Mouse (Mus musculus): ENCODE measurements around the gene Sh3d21. TPM values are rescaled to one million over a fixed set of nuclear protein-coding genes. Genes with fewer than 3 reads are reported as not detected.
A peak's percentile ranks its signal among the peaks of the same experiment; 100 is the strongest.

Sh3d21 gene
- polyA plus RNA-seq, 2 experiments: 8.5 to 10.9 TPM

DNA sequence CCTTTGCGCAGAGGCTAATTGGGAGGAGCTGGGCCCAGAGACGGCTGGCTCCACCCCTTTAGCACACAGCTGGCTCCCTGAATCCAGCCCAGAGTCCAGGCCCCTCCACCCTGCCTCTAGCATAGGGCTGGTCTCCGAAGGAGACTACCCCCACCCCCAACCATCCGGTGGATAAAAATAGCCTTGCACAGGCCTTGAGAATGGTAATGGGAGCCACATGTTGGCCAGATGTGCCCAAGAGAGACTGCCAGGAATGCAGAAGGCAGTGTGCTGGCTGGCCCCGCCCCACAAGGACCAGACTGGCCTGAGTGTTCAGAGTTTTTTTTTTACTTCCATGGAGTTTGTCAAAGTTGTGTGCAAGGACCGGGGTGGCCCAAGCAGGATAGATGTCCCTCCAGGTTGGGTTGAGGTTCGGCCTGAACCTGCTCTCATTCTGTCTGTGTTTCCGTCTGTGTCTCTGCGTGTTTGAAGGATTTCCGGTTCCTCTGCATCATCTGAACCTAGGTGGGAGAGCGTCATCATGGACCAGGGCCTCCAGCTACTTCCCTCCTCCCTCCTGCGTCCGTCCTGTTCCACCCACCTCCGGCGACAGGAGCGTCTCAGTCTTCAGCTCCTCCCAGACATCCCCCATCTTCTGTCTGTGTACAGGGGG is 12.9 kb downstream of the Sh3d21 start:
- peak overlapping the region; percentile 98 for H3K4me2 ChIP-seq (replicated peaks; ENCODE audit: low read depth, low read length, severe bottlenecking)
- peaks cover 34% of the 10 kb centered on the region for H3K36me3 ChIP-seq (ENCODE audit: control insufficient read depth, insufficient read depth, low read length)
- 2% methylated on average over 16 of the region's 16 CpGs for WGBS
- no peaks in the 10 kb centered on the region for H3K27me3 ChIP-seq (ENCODE audit: control insufficient read depth, insufficient read depth, low read length)
- H3K9me3 ChIP-seq (ENCODE audit: control insufficient read depth, low read length): no peaks in the 10 kb centered on the region
- peak overlapping the region; percentile 36; the same call in 1 of the 2 replicates for H3K9ac ChIP-seq (ENCODE audit: low read depth, low read length, severe bottlenecking)
- peak overlapping the region; percentile 94 for H3K27ac ChIP-seq (replicated peaks; ENCODE audit: low read depth, low read length)
- peak overlapping the region; percentile 72 for H3K4me3 ChIP-seq (replicated peaks; ENCODE audit: low read length)
- H3K4me1 ChIP-seq (ENCODE audit: control insufficient read depth, insufficient read depth, low read length): peaks cover 42% of the 10 kb centered on the region
- peak; percentile 96 for DNase-seq (ENCODE audit: low spot score)
- peak; percentile 88 for ATAC-seq (ENCODE audit: low FRiP score, low read depth)
- TF ChIP-seq POLR2A (IDR thresholded peaks at IDR 0.05; ENCODE audit: borderline replicate concordance, extremely low read depth, insufficient read depth, insufficient read length): no peak

DNA sequence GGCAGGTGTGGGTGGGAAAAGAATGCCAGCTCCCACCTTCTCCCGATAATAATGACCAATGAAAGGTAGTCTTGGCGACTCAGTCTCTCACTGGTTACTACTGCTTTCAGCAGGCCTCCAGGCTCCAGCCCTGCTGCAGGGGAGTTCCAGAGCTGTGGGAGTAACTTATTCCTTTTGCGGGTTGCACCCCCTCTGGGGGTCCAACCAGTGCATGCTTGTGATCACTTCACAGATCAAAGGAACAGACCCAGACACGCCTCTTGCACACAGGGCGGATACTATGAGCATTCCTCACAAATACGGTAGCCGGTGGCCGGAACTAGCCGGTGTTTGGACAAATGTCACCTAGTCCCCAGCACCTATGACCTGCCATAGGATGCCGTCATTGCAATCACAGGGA is 13.5 kb downstream of the Sh3d21 start:
- Histone ChIP-seq H3K27me3 (ENCODE audit: control insufficient read depth, insufficient read depth, low read length) (no peaks in the 10 kb centered on the region), H3K9me3 (ENCODE audit: control insufficient read depth, low read length) (no peaks in the 10 kb centered on the region), H3K9ac (ENCODE audit: low read depth, low read length, severe bottlenecking) (peak overlapping the region; percentile 75), H3K4me2 (replicated peaks; ENCODE audit: low read depth, low read length, severe bottlenecking) (peak overlapping the region; percentile 98), H3K27ac (replicated peaks; ENCODE audit: low read depth, low read length) (peak overlapping the region; percentile 94), H3K4me3 (replicated peaks; ENCODE audit: low read length) (peak overlapping the region; percentile 72), H3K4me1 (ENCODE audit: control insufficient read depth, insufficient read depth, low read length) (peaks cover 38% of the 10 kb centered on the region), H3K36me3 (ENCODE audit: control insufficient read depth, insufficient read depth, low read length) (peaks cover 34% of the 10 kb centered on the region)
- DNase-seq (ENCODE audit: low spot score) (no peak), ATAC-seq (ENCODE audit: low FRiP score, low read depth) (no peak)
- 4% methylated on average over 10 of the region's 10 CpGs for WGBS
- no peak for TF ChIP-seq POLR2A (IDR thresholded peaks at IDR 0.05; ENCODE audit: borderline replicate concordance, extremely low read depth, insufficient read depth, insufficient read length)

- ATAC-seq (ENCODE audit: low FRiP score, low read depth): no peak
- Histone ChIP-seq H3K9ac (ENCODE audit: low read depth, low read length, severe bottlenecking) (peak overlapping the region; percentile 75), H3K9me3 (ENCODE audit: control insufficient read depth, low read length) (no peaks in the 10 kb centered on the region), H3K36me3 (ENCODE audit: control insufficient read depth, insufficient read depth, low read length) (peaks cover 33% of the 10 kb centered on the region), H3K4me2 (replicated peaks; ENCODE audit: low read depth, low read length, severe bottlenecking) (peak overlapping the region; percentile 98), H3K27me3 (ENCODE audit: control insufficient read depth, insufficient read depth, low read length) (no peaks in the 10 kb centered on the region), H3K4me3 (replicated peaks; ENCODE audit: low read length) (peak overlapping the region; percentile 72), H3K27ac (replicated peaks; ENCODE audit: low read depth, low read length) (peak overlapping the region; percentile 94), H3K4me1 (ENCODE audit: control insufficient read depth, insufficient read depth, low read length) (peaks cover 38% of the 10 kb centered on the region)
- no peak for TF ChIP-seq POLR2A (IDR thresholded peaks at IDR 0.05; ENCODE audit: borderline replicate concordance, extremely low read depth, insufficient read depth, insufficient read length)
- no peak for DNase-seq (ENCODE audit: low spot score)
- 16% methylated on average over 42 of the region's 42 CpGs for WGBS
These were observed 14.1 kb downstream of the Sh3d21 start for GRCm38 (mm10) chr4:126149041-126149676.

DNA sequence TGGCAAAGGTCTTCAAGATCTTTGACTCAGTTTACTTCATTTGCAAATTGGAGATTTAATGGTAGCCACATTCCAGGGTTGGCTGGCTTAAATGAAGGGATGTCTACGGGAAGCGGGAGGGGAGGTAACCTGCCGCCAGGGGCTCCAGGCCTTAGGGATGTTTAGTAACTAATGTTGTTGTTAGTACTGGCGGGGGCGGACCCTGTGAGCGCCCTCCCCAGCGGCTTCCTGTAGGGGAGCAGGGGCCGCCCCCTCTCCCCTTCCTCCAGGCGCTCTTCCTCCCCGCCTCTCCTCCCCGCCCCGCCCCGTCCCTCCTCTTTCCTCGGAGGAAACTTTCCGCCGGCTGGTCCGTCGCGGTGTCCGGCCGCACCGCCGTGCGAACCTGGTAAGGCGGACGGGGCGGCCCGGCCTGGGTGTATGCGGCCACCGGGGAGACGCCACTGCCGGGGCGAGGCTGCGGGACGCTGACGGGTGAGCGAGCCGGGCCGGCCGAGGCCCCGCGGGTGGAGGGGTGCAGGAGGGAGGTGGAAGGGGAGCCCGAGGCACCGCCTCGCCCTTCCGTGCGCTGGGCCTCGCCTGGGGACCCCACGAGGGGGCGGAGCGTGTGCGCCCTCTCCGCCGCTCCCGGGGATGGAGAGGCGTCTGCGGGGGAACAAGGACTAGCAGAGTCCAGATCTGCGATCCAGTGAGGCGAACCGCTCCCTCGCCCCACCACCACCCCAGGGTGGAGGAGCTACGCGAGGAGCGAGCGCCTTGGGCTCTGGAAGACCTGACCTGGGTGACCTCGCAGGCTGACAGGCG is 14.9 kb downstream of the Sh3d21 start:
- H3K9ac ChIP-seq (ENCODE audit: low read depth, low read length, severe bottlenecking): peak overlapping the region; percentile 75
- H3K27ac ChIP-seq (replicated peaks; ENCODE audit: low read depth, low read length): peak overlapping the region; percentile 94
- H3K27me3 ChIP-seq (ENCODE audit: control insufficient read depth, insufficient read depth, low read length): no peaks in the 10 kb centered on the region
- DNase-seq (ENCODE audit: low spot score): peak; percentile 87
- no peaks in the 10 kb centered on the region for H3K9me3 ChIP-seq (ENCODE audit: control insufficient read depth, low read length)
- peak; percentile 66 for ATAC-seq (ENCODE audit: low FRiP score, low read depth)
- H3K36me3 ChIP-seq (ENCODE audit: control insufficient read depth, insufficient read depth, low read length): peaks cover 29% of the 10 kb centered on the region
- peak; percentile 13; the same call in 1 of the 2 replicates for TF ChIP-seq POLR2A (IDR thresholded peaks at IDR 0.05; ENCODE audit: borderline replicate concordance, extremely low read depth, insufficient read depth, insufficient read length)
- WGBS: 2% methylated on average over 39 of the region's 67 CpGs
- H3K4me1 ChIP-seq (ENCODE audit: control insufficient read depth, insufficient read depth, low read length): peaks cover 38% of the 10 kb centered on the region
- H3K4me2 ChIP-seq (replicated peaks; ENCODE audit: low read depth, low read length, severe bottlenecking): peak overlapping the region; percentile 98
- H3K4me3 ChIP-seq (replicated peaks; ENCODE audit: low read length): peak overlapping the region; percentile 72

DNA sequence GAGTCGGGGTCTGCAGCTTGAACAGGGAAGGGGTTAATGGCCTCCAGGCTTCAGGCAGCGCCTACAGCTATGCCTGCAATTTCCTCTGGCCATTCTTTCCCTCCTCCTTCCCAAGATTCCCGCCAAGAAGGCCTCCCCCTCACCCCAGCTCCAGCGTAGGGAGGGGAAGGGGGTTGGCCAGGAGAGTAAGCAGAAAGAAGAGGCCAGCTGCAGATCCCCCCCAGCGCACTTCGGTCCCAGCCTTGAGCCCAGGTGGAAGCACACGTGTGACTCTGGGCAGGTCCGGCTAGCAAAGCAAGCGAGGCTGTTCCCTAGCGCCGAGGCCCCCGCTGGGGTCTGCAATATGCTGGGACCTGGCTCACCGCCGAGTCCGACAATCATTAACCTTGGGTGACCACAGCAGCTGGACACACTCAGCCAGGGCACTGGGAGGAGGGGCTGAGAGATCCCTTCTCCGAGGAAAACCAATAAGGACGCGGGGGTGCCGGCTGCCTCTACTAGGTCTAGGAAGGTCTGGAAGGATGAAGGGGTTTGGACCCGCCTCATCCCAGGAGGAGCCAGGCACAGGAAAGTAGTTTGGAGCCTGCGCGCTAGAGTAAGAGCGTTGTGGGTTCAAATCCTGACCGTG is 15.6 kb downstream of the Sh3d21 start, which contains the start of gene Eva1b:
Gene Eva1b (plus strand): TSS at position 212 of the 628 bp plus-strand sequence.
- H3K36me3 ChIP-seq (ENCODE audit: control insufficient read depth, insufficient read depth, low read length): peaks cover 23% of the 10 kb centered on the region
- WGBS: 1% methylated on average over 24 of the region's 24 CpGs
- H3K4me3 ChIP-seq (replicated peaks; ENCODE audit: low read length): peak within 1 kb of the TSS; percentile 72
- peak within 1 kb of the TSS; percentile 98 for H3K4me2 ChIP-seq (replicated peaks; ENCODE audit: low read depth, low read length, severe bottlenecking)
- ATAC-seq (ENCODE audit: low FRiP score, low read depth): peak; percentile 58
- no peaks in the 10 kb centered on the region for H3K9me3 ChIP-seq (ENCODE audit: control insufficient read depth, low read length)
- DNase-seq (ENCODE audit: low spot score): peak; percentile 77
- peaks cover 38% of the 10 kb centered on the region for H3K4me1 ChIP-seq (ENCODE audit: control insufficient read depth, insufficient read depth, low read length)
- H3K9ac ChIP-seq (ENCODE audit: low read depth, low read length, severe bottlenecking): peak within 1 kb of the TSS; percentile 75
- H3K27me3 ChIP-seq (ENCODE audit: control insufficient read depth, insufficient read depth, low read length): no peaks in the 10 kb centered on the region
- H3K27ac ChIP-seq (replicated peaks; ENCODE audit: low read depth, low read length): peak within 1 kb of the TSS; percentile 94
- TF ChIP-seq POLR2A (IDR thresholded peaks at IDR 0.05; ENCODE audit: borderline replicate concordance, extremely low read depth, insufficient read depth, insufficient read length): 0 out of 2 replicates have a peak, but pooled peaks have one; percentile 26
